Mouse (Mus musculus) G1E (cell line): Measurements from ENCODE around the gene Tuba8.

Source experiments
- CTCF ChIP-seq: IDR thresholded peaks from 2 replicates; pipeline ENCODE4 v1.5.1; 2012; ENCODE audit warnings: low read depth, low read length, inconsistent platforms, mixed read lengths
- GATA1 ChIP-seq: IDR thresholded peaks from 2 replicates; pipeline ENCODE4 v1.6.1; 2012; ENCODE audit warnings: borderline replicate concordance, low read length, inconsistent platforms, mixed read lengths
- POLR2AphosphoS5 ChIP-seq: IDR thresholded peaks from 2 replicates; pipeline ENCODE4 v1.6.1; 2012; ENCODE audit warnings: low read depth, low read length, inconsistent platforms; ENCODE audit not compliant: insufficient replicate concordance
- TAL1 ChIP-seq: conservative IDR thresholded peaks from 2 replicates; pipeline ENCODE4 v1.6.1; 2012; ENCODE audit warnings: low read depth, low read length, inconsistent platforms, mixed read lengths

DNA sequence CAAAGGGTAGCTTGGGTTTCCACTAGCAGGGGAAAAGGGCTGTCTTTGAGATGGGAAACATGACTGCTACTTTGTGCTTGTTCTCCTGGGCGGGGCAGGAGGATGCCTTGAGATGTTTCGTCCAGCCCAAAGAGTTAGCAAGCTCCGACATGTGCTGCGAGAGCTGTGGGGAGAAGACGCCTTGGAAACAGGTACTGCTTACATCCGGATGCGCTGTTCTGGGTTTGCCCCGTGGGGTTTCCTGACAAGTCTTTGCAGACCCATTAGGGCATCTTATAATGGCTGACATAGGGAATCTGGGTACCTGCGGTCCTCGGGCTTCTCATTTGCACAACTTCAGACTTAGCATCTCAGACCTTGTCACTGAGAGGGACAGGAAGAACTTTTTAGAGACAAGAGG, 51.5 kb downstream of the Tuba8 start:
- TF ChIP-seq CTCF = no peak
- TF ChIP-seq POLR2AphosphoS5 = no peak
- no peak for TF ChIP-seq TAL1
- TF ChIP-seq GATA1 = no peak
